ENCODE assay signal across 8 mouse cellular contexts in the genomic region with DNA sequence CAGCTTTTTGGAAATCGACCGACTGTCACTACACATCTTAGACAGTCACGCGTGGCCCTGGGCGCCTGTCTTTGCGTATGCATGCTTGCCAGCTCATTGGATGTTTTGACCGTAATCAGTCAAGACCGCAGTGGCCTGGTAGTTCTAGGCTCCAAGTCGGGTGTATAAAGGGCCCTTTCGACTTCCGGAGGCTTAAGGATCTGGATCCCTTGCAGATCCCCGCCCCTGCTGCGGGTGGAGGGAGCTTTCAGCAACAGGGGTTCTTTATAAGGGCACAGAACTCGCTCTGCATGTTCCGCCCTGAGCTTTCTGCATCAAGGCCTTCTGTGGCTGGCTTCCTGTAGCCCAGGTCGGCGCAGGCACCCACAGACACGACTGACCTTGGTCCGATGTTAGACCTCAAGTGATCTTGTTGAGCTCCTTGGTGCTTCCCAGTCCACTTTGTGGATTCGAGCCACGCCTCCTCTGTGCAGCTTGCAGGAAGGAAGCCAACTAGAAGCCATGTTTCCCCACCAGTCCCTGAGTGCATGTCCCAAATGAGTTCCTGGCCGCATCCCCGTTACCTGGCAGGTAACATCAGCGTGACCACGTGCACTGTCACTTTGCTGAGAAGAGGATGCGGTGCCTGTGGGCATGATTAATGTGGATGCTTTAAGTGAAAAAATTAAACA. TPM values are rescaled to one million over a fixed set of nuclear protein-coding genes. Genes with fewer than 3 reads are reported as not detected.
A peak's percentile ranks its signal among the peaks of the same experiment; 100 is the strongest.
DNase-seq lines count a peak whose midpoint lies in the region.

A gene (minus strand): TSS at position 443 of the 671 bp plus-strand sequence.

- no peaks in the 10 kb centered on the region for H3K27me3 ChIP-seq in megakaryocyte, embryonic 14.5 days (replicated peaks)

- peak within 1 kb of the TSS; percentile 98 for H3K4me3 ChIP-seq in megakaryocyte, embryonic 14.5 days (replicated peaks)

- peak; percentile 79 to 93 for DNase-seq in adrenal gland, adult (ENCODE audit: inconsistent age in 2 of 2, low spot score in 1 of 2)
- DNase-seq in embryo, embryonic 10 days (ENCODE audit: low spot score), result peak; percentile 70
- DNase-seq in gastrocnemius, postnatal 10 days, result peak; percentile 58
- DNase-seq in induced T-regulatory cell, adult 2 months (ENCODE audit: low read depth), result peak; percentile 87
- DNase-seq in left cerebral cortex, adult 8-10 months (ENCODE audit: low spot score in 2 of 2), result peak; percentile 40 to 57
- DNase-seq in right cerebral cortex, postnatal 10 days (ENCODE audit: low spot score in 2 of 2), result peak; percentile 70 to 81
- peak; percentile 62 for DNase-seq in urinary bladder, postnatal 25 days (ENCODE audit: low spot score)

- no peaks in the 10 kb centered on the region for H3K9me3 ChIP-seq in megakaryocyte, embryonic 14.5 days

- peaks cover 45% of the 10 kb centered on the region for H3K4me1 ChIP-seq in megakaryocyte, embryonic 14.5 days

- H3K36me3 ChIP-seq in megakaryocyte, embryonic 14.5 days (replicated peaks; ENCODE audit: low read length), result peaks cover 25% of the 10 kb centered on the region

RNA-seq across cellular contexts. Expression of the gene that starts here (rescaled TPM):
- 100 to 1,000 TPM; 149 to 155 TPM for total RNA-seq in gastrocnemius, postnatal 10 days (2021)
- 10 to 100 TPM; 43.9 to 52.6 (median 44.6) TPM for total RNA-seq in left cerebral cortex, adult 8-10 months (2022)
- polyA plus RNA-seq in megakaryocyte, embryonic 14.5 days (2012; ENCODE audit: insufficient read depth, low replicate concordance), result 1.5 and 10.3 TPM in 2 replicates

Comparison
In these comparisons a context has a peak if more than half of its experiments do, and no peak if none do; other contexts are left out.
1. Peak in every context shown above with its lines: DNase-seq and H3K4me3 ChIP-seq.